Mouse (Mus musculus) left cerebral cortex, adult 2 months (tissue): ENCODE measurements around the gene Dynlt1b. TPM values are rescaled to one million over a fixed set of nuclear protein-coding genes. Genes with fewer than 3 reads are reported as not detected.
"Not testable (repeated sequence)": the region's sequence is repeated elsewhere in the genome, so short reads cannot be mapped to it uniquely, and the experiment has no call there.

Experiments used
- DNase-seq, 2 experiments: peaks; one replicate each; pipeline ENCODE4 v3.0.0; 2021 to 2022; ENCODE audit warnings: low spot score in 2 of 2, mixed read lengths in 1 of 2; ENCODE audit errors: extremely low spot score in 1 of 2
- H3K27ac ChIP-seq: fragments of 200-600 bp; 2 replicates; pipeline ENCODE4 v1.8.1; 2022
- H3K4me3 ChIP-seq: fragments of 200-600 bp; 2 replicates; pipeline ENCODE4 v1.8.1; 2022
- intact Hi-C: fragments of 180-260 bp; cut with DNase I; formaldehyde crosslinking; loops from one replicate; pipeline ENCODE4 v1.15.1; 2025
- total RNA-seq, 2 experiments: library from RNA; stranded (reverse); gene quantifications; 2 replicates each; pipeline ENCODE4 v1.2.3; 2021

Gene Dynlt1b
- total RNA-seq, 2 experiments from 2014 or later, result 42.0 TPM

DNA sequence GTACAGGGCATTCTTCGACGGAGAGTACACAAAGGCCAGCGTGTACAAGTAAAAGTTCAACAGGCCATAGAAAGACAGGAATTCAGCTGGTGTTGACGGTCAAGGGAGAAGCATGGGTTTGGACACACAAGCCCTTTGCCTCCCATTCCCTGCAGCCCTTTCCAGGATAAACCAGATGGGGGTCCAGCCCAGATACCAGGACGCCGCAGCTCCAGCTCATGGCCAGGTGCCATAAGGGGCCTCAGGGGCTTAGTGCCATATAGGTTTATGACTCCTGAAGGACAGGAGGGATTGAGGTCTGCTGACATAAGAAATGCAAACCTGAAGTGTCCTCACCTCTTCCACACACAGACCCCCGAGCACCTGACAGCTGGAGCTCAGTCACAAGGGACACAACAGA lies 12.6 kb downstream of the Dynlt1b start:
- intact Hi-C loops, H3K27ac ChIP-seq, DNase-seq, H3K4me3 ChIP-seq: not testable (repeated sequence)

DNA sequence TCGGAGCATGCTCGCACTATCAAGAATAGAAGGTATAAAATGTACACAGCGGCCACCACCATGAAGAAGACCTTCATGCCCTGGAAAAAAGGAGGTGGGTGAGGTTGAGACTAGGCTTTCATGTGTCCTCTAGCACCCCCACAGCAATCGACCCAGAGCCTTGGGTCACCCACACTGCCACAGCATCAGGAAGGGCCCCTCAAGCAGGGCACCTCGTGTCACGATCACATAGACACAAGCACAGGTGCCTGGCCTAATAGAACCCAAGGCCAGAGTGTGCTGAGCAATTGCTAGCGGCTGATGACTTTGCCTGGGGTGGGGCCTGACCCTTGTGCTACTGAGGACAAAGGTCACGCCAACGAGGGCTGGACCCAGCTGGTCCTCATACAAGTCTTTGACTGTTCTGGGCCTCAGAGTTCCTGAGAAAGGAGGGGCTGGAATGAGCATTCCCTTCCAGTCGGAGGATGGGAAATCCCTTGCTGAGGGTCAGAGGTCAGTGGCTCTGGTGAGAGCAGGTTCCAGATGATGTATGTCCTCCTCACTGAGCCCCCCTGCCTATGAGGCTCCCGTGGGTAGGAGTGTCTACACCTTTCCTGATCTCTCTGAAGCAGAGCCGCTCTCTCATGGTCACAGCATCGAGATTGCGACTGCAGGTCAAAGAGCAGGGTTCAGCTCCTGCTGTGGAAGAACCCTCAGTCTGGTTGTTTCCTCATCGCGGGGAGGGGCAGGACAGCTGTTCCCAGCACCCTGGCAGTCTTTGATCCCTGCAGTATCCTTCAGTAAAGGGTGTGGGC lies 16.1 kb downstream of the Dynlt1b start:
- H3K4me3 ChIP-seq, H3K27ac ChIP-seq, intact Hi-C loops, DNase-seq: not testable (repeated sequence)

DNA sequence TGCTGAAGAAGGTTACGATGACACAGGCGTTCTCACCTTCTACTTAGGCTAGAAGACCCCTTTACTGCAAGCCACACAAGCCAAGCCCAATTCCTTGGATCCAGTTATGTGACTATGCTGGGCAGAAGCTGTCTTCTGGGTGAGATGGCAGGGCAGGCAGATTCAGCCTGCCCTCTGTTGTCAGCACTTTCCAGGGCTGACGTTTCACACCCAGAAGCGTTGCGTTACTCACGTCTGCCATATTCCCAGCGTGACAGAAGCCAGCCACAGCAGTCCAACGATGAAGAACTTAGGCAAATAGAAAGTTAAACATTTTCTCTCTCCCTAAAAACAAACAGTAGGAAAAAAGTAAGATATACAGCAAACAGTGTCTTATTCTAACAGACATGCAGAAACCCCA lies 18.4 kb downstream of the Dynlt1b start:
- H3K4me3 ChIP-seq, H3K27ac ChIP-seq, DNase-seq, intact Hi-C loops: not testable (repeated sequence)

DNA sequence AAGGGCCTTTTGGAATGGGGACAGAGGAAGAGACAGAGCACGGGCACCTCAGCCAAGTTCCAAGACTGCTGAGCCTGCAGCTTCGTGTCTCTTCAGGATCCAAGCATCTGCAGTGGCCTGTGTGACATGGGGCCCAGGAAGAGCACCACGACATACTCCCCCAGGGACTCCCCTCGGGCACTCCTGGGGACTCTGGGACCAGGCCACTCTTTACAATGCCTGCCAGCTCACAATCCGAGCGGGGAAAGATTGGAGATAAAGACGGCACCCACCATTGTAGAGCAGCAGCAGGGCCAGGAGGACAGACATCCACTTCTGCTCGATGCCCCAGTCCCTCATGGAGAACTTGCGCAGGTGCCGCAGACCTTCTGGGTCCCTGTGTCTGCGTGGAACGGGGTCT lies 19.3 kb downstream of the Dynlt1b start:
- H3K27ac ChIP-seq, DNase-seq, intact Hi-C loops, H3K4me3 ChIP-seq: not testable (repeated sequence)

DNA sequence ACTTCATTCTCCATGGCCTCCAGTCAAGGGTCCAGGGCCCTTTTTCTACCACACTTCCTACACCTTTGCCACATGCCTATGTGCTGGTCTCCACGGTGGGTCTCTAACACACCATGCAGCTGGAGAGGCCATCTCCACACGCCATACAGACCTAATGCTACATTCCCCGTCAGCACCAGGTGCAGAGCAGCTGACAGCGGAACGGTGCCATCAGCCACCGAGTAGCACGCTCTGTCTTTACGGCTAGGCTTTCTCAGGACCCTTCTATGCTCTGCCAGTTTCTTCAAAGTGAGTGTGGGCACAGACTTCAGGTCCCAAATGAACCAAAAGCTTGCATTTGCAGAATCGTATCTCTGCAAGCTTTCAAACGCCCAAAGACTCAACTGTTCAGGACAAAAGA lies 21.3 kb downstream of the Dynlt1b start:
- H3K27ac ChIP-seq, H3K4me3 ChIP-seq, DNase-seq, intact Hi-C loops: not testable (repeated sequence)

DNA sequence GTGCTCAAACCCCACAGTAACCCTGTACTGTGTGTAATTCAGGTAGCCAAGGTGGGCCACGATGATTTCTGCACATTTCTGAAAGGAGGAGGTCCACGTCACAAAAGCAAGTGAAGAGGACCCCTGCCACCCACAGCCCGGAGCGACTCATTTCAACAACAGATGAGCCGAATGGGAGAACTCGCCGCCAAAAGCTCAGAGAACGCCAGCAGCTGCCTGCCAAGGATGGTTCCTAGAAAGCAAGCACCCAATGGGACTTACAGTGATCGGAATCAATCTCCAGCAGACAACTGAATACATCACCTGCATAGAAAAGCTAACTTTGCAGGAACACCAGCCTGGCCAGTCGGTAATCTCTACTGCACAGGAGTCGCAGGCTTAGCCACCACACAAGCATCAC lies 22.8 kb downstream of the Dynlt1b start:
- H3K4me3 ChIP-seq, intact Hi-C loops, H3K27ac ChIP-seq: not testable (repeated sequence)
- peak in 1 of 2 experiments; percentile 64 for DNase-seq

DNA sequence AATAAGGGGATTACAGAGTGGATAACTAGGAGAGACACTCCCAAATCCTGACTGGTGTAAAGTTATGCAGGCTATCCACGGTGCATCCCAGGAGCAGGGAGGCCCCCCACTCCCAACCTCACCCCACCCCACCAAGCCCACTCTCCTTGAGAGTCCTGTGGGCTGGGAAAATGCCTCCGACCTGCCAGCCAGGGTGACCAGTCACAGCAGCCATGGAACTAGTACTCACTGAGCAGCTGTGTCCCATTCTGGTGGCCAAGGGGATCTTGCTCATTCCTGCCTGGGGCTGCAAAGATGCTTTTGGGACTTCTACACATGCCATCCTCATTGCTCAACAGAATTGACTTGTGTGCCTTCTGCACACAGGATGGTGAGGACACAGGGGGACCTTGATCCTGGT lies 24.8 kb downstream of the Dynlt1b start:
- H3K4me3 ChIP-seq, H3K27ac ChIP-seq, DNase-seq, intact Hi-C loops: not testable (repeated sequence)

DNA sequence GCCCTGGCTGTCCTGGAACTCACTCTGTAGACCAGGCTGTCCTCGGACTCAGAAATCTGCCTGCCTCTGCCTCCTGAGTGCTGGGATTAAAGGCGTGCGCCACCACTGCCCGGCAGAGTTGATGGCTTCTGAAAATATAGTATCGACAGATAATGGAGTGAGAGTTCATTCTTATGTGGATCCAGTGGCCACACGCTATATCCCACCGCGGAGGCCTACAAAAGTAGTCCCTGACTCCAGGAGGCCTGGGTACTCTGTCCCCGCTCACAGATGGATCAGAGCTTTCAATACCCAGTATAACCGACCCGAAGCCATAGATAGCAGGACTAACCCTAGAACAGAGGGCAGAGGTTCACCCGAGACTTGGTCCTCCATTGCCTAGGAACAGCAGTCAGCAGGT lies 26.0 kb downstream of the Dynlt1b start:
- H3K27ac ChIP-seq, intact Hi-C loops, DNase-seq, H3K4me3 ChIP-seq: not testable (repeated sequence)

DNA sequence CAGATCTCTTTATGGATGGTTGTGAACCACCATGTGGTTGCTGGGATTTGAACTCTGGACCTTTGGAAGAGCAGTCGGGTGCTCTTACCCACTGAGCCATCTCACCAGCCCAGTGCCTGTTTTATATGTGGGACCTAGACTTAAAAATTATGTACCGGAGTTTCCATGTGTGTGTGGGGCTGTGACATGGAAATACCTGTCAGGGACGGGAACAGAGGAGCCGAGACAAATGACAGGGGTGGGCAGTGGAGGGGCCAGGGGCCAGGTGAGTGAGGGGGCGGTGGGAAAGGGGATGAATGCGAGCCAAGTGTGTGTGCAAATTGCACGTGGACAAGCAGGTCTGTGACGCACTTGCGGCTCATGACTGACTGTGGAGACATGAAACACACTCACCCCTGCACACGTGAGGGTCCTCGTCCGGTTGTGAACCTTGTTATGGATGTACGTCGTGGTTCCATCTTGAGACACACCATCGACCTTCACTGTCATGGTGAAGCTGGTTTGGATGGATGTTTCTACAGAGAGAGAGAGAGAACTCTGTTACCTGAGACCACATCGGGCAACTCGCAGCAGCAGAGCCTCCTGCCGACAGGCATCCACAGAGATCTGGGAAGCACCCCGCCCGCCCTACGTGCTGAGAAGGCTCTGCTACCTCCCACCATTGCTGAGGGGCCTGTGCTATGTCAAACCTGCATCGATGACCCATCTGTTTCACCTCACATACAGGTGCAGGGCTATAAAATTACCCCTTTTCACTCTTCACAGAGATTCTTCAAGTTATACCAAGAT lies 26.9 kb downstream of the Dynlt1b start:
- H3K4me3 ChIP-seq, H3K27ac ChIP-seq, intact Hi-C loops, DNase-seq: not testable (repeated sequence)

DNA sequence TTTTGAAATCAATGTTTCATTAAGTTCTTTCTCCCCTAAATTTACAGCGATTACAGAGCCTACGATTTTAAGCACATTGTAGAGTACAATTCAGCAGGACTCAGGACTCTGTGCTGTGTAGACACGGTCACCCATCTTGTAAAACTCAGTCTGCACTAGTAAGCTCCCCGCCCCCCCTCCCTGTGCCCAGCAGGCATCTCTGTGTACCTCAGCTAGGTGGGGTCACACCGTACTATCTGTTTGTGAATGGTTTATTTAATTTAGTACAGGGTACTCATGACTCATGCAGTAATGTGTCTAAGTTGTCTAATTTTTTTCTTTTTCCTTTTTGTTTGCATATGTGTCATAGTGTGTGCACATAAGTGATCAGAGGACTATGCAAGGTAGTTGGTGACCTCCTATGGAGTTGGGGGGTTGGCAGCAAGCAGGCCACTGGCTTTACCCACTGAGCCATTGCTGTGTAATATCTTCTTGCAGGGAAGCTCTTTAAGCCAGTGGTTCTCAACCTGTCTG lies 31.2 kb downstream of the Dynlt1b start:
- DNase-seq, H3K27ac ChIP-seq, intact Hi-C loops, H3K4me3 ChIP-seq: not testable (repeated sequence)

DNA sequence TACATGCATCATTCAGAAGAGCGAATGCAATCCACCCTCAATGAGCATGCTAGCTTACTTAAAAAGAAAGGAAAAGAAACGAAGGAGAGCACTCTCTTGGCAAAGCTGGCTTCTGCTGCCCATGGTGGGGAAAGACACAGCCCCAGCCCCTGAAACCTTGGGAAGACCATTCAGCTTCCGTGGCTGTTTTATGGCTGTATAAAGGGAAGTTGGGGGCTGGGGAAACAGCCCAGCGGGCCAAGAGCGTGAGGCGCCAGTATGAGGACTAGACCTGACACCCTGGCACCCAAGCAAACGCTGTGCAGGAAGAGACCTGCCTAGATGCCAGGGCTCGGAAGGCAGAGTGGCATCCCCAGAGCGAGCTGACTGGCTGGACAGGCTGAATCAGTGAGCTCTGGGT lies 35.8 kb downstream of the Dynlt1b start:
- H3K4me3 ChIP-seq, H3K27ac ChIP-seq, DNase-seq, intact Hi-C loops: not testable (repeated sequence)

DNA sequence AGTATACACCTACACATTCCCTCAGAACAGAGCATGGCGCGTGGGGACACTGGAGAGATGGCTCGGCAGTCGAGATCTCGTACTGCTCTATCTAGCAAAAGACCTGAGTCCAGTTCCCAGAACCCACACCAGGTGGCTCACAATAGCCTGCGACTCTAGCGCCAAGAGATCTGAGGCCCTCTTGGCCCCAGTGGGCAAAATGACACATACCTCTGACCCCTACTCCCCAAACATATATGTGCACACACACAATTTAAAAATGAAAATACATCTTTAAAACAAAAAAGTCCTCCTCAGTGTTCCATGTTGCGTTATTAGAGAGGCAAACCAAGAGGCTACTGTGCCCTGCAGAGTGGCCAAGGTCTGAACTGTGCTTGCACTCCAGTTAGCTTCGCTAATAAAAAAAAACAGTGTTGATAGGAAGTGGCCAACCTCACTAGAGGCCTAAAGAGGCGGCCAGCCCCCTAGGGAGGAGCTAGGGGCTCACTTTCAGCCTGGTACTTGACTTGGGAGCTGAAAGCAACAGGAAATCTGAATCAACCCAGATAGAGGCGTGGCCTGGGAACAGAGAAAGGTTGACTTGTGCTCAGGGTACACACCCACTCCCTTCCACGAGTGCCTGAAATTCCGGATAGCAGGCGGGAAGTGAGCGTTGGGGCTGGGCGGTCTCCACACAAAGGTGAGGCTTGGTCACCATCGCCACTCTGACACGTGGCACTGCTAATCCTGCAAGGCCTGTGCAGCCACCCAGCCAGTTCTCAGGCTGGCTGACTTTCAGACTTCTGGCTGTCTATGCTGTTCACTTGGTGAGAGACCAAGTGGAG lies 37.9 kb downstream of the Dynlt1b start:
- DNase-seq, H3K4me3 ChIP-seq, intact Hi-C loops: not testable (repeated sequence)

DNA sequence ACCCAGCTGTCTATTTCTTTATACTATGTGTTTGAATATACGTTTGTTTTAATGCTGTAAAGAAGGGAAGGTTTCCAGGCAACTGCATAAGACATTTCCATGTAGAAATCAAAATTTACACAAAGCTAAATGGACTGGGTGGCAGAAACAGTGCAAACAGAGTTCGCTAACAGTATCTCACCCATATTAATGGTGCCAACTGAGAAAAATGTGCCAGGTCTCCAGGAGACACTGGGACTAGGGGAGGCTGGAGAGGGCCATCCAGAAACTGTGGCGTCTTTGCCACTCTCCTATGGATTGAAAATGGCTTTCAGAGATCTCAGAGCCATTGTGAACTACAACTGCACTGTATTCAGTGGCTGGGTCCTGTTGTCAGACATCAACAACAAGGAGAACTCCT lies 40.1 kb downstream of the Dynlt1b start:
- intact Hi-C loops, H3K4me3 ChIP-seq, H3K27ac ChIP-seq, DNase-seq: not testable (repeated sequence)

More for the DNA sequence above, 37.9 kb downstream of the Dynlt1b start:
- not testable (repeated sequence) for H3K27ac ChIP-seq

DNA sequence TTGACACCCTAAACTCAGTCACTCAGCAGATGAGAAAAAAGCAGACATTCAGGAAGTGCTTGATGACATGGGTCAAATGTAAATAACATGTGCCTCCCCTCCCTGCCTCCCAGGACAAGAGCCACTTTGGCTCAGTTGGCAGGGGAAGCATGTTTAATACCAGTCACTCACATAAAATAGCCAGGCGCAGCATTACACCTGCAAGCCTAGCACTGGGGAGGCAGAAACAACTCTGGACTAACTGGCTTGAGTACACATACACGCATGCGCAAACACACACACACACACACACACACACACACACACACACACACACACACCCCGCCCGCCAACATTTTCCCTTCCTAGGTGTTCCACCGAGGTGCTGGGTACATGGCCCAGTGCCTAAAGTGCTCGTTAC lies 40.8 kb downstream of the Dynlt1b start:
- H3K4me3 ChIP-seq, intact Hi-C loops, H3K27ac ChIP-seq, DNase-seq: not testable (repeated sequence)

DNA sequence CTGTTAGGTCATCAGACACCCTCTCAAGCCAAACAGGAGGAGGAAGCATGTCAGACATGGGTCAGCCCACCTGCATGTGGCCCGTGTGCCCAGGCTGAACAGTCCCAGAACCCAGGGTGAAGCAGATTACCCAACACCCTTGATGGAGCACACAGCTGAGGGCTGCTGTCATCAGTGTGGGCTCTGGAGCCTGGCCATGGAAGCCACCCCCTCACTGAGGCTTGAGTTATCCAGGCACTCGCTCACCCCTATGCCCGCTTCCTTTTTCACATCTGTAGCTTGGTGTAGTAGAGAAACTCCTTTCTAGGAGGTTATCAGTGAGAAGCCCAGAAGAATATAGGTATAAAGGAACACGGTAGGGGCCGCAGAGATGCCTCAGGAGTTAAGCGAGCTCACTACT lies 45.4 kb downstream of the Dynlt1b start:
- H3K27ac ChIP-seq, H3K4me3 ChIP-seq, DNase-seq, intact Hi-C loops: not testable (repeated sequence)

DNA sequence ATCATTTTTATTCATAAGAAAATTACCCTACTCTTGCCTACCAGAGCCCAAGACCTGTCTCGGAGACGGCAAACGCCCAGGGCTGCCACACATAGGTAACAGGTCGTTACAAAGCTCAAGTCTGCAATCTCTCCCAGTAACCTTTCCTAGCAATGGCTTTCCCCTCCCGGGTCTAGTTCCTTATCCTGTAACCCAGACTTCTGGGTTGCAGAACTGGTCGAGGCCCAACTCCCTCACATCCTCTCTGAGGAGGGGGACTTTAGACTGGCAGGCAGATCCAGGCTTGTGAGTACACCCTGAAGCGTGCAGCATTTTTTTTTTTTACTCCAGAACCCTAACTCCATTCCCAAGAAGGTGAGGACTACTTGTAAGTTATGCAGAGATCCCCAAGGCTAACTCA lies 46.0 kb downstream of the Dynlt1b start:
- intact Hi-C loops, H3K27ac ChIP-seq, DNase-seq, H3K4me3 ChIP-seq: not testable (repeated sequence)
